Mouse (Mus musculus): Measurements from ENCODE around the gene Ciz1.

Ciz1 gene

DNA sequence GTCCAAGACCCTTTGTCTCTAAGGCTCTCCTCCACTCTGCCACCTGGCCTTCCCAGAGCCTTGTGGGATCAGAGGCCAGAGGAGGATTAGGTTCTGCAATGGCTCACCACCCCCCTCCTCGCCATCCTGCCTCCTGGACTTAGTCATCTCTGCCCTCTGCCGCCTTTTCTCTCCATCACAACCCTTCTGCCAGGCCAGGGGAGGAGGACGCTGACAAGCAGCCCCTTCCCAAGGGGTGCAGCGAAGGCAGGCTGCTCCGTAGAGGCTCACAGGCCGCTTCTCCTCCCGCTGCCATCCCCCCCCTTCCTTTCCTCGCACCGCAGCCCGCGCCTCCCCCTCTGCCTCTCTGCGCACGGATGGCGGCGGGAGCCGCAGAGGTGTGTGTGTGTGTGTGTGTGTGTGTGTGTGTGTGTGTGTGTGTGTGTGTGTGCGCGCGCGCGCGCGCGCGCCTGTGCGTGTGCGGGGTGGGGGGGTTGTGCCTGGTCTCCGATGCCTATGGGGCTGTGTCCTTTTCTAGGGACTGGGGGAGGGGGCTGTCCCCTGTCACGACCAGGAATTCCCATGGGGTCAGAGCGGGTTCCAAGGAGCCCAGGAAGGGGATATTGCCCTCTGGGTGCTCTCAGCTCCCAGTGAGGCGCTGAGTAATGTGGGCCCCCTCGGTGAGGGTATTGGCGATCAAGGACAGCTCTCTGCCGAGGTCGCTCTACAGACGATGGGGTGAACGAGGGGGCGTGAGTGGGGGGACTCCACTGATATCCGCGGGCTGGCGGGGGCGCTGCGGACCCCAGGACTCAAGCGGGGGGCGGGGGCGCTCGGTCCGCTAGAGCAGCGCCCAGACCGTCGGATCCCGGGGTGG lies at the start of gene Ciz1:
Ciz1 (plus strand) TSS at position 177 of the 856 bp plus-strand sequence.
- no peak for DNase-seq (ENCODE audit: low spot score)

DNA sequence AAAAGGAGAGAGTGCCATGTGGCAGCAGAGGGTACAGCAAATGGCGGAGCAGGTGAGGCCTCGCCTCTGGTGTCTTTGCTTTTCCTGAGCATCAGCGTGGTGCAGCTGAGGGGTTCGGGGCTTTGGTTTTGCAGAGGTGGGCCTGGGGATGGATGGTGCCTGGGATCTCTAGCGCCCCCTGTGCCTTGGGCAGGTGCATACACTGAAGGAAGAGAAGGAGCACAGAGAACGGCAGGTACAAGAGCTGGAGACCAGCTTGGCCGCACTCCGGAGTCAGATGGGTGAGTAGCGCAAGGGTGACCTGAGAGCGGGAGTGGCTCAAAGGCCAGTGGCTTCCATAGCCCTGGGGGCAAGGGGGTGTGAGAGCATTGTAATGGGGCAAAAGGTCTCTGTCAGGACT lies 49.2 kb upstream of the Ciz1 start:
- no peak for DNase-seq (ENCODE audit: low spot score)

DNA sequence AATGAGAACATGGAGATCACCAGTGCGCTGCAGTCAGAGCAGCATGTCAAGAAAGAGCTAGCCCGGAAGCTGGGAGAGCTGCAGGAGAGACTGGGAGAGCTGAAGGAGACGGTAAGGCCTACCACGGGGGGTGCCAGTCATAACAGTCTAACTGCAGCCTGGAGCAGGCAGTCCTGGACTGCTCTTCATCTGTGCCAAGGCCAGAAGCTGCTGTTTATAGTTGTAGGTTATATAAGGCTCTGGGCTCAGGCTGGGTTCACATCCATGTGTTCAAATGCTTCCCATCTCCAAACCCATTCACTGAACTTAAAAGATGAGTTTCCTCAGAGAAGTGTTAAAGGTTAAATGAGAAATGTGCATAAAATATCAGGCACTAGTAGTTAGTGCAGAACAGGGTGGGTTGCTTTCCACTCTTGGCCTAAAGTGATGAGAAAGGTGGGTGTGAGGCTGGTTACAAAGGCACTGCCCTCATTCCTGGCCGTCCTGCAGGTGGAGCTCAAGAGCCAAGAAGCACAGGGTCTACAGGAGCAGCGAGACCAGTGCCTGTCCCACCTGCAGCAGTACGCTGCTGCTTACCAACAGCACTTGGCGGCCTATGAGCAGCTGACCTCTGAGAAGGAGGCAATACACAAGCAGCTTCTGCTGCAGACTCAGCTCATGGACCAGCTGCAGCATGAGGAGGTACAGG lies 47.8 kb upstream of the Ciz1 start:
- DNase-seq (ENCODE audit: low spot score), result no peak

DNA sequence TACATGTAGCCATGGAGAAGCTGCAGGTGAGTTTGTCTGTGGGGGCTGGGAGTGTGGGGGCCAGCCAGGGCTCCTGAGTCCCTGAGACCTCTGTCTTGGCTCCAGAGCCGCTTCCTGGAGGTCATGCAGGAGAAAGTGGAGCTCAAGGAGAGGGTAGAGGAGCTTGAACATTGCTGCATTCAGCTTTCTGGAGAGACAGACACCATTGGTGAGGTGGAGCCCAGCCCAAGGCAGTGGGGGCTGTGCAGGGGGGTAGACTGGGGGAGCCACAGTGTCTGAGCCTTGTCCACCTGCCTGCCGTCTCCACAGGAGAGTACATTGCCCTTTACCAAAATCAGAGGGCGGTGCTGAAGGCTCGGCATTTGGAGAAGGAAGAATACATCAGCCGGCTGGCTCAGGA lies 46.5 kb upstream of the Ciz1 start:
- DNase-seq (ENCODE audit: low spot score), result no peak

DNA sequence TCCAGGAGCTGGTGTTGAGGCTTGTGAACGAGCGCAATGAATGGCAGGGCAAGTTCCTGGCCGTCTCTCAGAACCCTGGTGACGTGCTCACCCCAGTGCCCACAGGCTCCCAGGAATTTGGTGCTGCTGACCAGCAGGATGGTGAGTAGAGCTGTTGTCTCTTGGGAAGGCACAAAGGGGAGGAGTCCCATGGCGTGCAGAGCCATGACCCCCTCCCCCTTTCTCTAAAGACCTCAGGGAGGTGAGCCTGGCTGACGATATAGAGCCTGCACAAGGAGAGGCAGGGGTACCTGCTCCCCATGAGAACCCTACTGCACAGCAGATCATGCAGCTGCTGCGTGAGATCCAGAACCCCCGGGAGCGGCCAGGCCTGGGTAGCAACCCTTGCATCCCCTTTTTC lies 46.0 kb upstream of the Ciz1 start:
- DNase-seq (ENCODE audit: low spot score), result no peak

DNA sequence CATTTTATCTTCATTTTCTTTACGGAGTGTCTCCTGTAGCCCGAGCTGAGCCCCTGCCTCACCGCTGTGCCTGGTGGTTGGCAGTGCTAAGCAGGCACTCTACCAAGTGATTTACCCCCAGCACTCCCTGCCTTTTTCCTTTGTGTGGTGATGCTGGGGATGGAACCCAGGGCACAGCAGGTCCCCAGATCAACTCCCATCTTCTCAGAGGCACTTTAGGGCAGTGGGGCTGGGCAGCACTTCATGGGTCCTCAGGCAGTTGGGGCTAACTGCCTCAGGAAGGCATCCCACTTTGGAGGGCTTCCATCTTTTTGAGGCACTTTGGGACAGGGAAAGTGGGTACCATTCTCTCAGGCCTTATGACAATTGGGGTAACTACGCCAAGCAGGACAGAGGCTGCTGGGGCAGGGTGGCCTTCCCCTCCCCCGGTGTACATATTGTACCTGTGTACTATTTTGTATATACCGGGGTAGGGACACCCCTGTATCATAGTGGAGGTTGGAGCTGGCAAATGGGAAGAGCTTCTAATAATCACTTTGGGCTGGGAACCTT lies 44.8 kb upstream of the Ciz1 start:
- DNase-seq (ENCODE audit: low spot score), result no peak

DNA sequence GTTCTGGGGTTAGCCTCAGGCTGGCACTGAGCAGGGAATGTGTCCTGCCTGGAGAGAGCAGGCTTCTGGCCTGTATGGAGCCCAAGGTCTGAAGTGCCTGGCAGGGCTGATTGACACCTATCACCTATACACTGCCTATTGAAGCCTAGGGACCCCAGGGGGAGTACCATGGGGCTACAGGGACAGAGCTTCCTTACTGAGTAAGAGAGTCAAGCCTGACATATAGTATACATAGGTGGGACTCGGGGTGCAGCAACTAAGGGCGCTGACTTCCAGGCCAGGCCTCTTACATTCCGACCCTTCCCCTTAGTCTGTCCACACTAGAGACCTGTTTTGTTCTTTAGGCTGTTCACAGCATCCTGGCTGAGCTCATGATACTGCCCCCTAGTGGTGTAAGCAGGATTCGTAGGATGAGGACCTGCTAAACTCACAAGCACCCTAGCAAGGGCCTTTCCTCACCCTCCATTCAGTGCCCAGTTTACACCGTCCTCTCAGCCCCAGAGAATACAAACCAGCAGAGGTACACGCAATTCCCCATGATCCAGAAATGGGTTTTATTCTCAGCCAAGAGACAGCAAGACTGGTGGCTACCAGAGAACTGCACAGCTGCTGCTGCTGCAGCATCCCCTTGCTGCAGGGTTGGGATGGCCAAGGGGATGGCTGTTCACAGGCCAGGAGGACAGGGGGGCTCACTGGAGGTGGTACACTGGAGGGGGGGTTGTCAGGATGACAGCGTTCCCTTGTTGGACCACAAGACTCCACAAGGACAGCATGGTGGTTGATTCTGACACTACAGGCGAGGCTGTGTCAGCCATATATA lies 44.0 kb upstream of the Ciz1 start:
- peak; percentile 53 for DNase-seq (ENCODE audit: low spot score)

DNA sequence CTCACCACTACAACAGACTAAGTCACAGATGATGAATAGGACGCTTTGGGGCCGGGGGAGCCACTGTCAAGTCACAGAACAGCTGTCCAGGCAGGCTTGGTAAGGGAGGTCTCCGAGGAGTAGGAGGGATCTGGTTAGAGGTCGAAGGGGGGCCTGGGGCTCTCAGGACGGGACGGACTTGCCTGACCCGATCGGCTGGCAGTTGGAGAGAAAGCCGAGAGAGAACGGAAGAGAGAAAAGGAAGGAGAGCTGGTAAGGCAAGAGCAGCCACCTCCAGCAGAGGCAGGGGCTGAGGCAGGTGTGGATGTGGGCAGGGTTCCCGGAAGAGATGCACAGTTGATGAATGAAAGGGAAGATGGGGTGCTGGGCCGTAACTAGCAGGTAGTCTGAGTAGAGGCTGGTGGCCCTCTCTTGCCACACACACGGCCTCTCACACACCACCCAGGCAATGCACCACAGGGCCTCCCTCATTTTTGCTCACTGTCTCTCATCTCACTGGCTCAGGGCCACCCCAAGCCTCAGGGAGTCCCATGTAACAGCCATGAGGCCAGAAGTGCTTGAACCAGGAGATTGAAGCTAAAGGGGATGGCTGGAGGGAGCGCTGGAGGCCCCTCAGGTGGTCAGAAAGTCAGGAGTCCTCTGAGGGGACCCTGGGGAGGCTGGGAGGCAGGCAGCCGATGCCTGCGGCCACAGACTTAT lies 43.1 kb upstream of the Ciz1 start:
- DNase-seq (ENCODE audit: low spot score), result no peak

DNA sequence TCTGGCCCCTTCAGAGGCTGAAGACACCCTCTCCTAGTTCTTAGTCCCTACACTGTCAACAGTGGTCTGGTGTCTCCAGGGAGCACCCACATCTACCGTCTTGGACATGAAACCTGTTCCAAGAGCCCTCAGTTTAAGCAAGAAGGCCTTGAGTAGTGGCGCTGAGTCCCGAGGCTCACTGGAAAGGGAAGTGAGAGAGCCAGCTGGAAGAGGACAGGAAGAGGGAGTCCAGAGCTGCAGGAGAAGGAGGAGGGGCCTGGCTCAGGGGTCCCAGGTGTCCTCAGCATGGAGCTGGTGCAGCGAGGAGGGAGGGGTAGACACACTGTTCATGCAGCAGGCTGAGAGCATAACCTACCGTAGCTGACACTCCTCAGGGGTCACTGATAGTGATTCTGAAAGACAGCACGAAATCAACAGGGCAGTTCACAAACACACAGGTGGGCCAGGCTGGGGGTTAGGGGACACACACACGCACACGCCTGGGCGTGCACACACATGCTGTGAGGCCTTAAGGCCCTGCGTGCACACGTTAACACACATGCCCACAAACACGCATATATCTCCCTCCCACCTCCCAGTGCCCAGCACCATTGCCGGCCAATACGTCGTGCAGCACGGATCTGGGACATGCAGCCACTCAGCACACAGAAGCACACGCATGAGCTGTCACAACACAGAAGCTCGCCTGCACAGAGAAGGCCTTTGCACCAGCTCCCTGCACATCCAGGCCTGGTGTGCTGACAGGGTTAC lies 41.9 kb upstream of the Ciz1 start:
- no peak for DNase-seq (ENCODE audit: low spot score)

DNA sequence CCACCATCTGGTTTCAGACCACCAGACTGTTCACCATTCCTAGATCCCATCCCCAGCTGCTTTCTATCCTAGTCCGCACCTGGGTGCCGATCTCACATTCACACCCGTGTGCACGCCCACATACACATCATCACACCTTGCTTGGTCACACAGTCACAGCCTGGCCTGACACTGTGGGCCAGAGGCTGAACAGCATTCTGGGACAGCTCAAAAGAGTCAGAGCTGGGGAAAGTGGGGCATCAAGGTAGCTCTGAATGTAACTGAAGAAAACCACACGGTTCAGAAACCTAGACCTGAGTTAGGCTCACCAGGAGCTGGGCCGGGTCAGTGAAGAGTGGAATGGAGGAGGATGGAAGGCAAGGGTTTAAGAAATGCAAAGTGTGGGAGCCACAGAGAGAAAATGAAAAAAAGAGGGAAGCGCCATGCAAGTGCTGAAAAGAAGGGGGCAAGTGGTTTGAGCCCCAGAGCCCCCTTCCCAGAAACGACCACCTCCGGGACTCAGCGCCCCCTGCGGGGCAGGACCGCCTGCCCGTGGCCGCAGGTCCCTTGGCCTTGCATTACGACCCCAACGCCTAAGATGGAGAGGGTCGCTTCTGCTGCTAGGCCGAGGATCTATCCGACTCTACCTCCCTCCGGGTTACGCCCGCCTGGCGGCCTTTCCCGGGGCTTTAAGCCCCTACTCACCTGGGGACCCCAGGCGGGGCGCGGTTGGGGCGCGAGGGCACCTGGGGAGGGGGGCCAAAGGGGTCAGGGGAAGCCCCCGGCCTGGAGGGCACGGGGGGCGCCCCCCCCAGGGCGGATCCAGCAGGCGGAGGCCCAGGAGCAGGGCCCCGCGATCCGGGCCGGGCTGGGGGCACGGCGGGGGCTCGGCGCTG lies 40.4 kb upstream of the Ciz1 start:
- no peak for DNase-seq (ENCODE audit: low spot score)

DNA sequence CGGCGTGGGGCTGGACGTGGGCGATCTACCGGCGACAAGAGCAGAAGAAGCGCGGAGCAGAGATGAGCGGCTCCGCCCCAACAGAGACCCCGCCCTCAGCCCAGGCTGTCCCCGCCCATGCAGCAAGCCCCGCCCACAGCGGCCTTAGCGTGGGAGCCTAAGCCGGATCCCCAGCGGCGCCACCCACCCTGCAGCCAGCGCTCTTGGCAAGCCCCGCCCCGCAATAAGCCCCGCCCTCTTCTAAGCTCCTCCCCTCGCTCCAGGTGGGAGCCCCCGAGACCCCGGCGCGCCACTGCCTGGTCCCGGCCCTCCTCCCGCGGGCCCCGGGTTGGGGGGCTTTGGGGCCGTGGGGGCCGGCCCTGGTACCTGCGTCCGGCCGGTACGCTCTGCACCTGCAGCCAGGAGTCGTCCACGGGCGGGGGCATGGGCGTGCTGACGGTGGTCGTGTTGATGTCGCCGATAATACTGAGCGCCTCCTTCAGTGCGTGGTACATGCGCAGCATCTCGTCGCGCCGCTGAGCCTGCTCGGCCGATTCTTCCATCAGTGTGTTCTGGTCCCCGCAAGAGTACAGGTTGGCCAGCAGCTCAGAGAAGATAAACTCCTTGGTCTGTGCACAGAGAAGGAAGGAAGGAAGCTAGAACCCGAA lies 39.7 kb upstream of the Ciz1 start:
- DNase-seq (ENCODE audit: low spot score), result peak; percentile 67

DNA sequence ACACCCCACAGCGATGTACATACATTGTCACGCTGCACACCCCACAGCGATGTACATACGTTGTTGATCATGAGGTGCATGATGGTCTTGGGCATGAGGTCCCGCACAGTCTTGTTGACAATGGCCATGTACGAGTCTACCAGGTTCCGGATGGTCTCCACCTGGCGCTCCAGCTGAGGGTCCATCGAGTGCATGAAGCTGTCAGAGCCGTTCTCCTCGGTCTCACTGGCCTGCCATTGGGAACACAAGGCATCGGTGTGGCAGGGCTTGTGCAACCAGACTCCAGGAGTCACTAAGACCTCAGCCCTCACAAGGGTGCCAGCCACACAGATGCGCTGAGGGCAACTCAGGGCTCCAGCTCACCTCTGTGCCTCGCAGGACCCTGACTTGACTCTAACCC lies 37.3 kb upstream of the Ciz1 start:
- no peak for DNase-seq (ENCODE audit: low spot score)

DNA sequence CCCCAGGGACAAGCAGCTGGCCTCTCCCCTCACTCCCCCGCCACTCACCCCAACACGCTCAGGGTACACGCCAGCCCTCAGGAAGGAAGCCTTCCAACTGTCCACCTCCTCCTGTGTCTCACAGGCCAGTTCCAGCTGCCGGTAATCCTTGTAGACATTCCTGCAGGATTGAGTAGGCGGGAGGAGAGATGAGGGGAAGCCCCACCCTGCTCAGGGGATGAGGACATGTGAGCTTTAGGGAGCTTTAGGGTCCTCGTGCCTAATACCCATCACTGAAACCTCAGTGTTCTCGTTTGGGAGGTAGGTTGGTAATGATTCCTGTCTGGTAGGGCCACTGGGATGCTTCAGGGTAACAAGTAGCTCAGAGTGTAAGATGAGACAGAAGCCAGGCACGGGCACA lies 36.4 kb upstream of the Ciz1 start:
- peak; percentile 39 for DNase-seq (ENCODE audit: low spot score)

DNA sequence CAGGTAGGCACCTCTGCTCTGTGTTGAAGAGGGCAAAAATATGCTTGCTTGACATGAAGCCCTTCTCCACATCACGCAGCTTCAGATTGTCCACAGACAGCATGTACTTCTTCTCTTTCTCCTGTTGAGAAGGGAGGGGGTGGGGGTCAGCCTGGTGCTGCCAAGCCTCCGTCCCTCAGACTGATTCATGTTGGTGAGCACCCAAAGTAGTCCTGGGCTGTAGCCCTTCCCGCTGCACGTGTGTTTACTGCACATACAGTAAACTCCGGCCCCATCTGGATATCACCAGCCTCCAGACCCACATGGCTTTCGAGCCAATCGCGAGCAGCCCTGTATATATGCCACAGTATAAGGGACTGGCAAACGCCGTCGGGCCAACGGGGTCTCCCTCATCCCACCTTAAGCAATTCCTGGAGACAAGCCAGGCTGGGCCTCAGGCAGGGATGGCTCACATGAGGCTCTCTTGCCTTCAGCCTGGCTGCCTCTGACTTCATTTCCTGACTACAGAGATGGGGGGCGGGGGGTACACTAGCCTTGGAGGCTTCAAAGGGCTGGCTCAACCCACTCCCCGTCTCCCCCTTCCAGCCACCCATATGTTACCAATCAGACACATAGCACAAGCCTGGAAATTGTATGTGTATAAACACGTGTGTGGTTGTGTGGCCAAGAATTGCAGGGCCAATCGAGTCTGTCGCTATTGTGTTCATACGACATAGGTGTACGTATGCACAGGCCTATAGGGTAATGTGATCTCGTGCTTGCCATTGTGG lies 35.1 kb upstream of the Ciz1 start:
- DNase-seq (ENCODE audit: low spot score), result no peak

DNA sequence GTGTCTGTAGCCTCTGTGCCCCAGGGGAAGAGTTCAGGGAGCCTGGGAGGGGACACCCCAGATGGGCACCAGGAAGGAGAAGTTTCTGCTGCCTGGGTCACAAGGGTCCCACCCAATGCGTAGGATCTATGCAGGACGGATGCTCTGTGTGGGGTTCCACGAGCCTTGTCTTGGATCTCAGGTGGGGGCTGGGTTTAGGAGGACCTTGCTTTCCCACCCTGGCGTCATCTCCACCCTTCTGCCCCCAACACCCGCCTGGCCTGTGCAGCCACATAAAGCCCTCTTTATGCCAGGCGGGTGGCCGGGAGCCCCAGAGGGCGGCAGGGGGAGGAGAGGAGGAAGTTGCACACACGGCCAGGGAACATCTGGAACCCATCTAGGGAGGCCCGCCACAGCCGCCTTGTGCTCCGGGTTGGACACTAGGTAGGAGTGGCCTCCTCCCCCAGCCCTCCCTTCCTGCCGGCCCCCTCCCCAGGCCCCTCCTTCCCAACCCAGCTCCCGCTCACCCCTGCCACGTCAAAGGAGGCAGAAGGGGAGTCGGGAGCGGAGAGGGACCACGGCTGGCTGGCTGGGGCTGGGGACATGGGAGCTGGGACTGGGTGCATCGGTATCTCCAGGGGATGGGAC lies 34.2 kb upstream of the Ciz1 start:
- DNase-seq (ENCODE audit: low spot score), result peak; percentile 69

DNA sequence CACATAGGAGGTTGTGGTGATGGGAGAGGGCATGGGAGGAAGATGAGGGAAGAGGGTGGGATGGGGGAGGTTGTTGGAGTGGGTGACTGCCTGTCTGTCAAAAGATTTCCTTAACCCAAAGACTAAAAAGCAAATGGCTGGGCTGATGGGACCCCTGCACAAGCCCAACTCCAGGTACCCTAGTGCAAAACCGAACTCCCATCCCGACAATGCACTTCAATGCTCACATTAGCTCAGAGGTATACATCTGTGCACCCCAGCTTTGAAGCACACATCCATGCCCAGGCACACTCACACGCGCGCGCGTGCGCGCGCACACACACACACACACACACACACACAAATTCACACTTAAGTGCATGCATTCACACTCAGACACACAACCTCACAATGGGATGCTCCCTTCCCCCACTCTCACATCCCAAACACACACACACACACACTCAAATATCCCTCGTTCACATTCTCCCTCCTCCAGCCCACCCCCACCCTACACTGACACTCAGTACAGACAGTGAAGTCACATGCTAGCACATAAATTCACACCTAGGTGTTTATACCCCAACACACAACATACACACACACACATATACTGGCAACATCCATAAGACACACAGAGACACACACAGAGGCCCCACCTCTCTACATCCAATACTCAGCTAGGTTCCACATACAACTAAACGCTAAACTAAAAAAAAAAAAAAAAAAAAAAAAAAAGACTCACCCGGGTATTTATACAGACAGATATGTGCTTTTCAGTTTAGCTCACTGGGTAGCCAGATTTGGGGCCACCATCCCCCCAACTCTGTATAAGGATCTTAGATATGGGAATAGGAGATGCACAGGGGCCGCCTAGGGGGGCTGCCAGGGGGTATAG lies 33.2 kb upstream of the Ciz1 start:
- DNase-seq (ENCODE audit: low spot score), result no peak

All from lung, postnatal 25 days (tissue).